Mouse (Mus musculus) thymus, adult 2 months (tissue): ENCODE measurements around the gene Olfr1348. TPM values are rescaled to one million over a fixed set of nuclear protein-coding genes. Genes with fewer than 3 reads are reported as not detected.

ENCODE experiments used
- DNase-seq: peaks from one replicate; pipeline ENCODE4 v3.0.0; 2021
- H3K27ac ChIP-seq: fragments of 200-500 bp; 2 replicates; pipeline ENCODE4 v1.5.1; 2012; ENCODE audit warnings: low read length, control low read depth; ENCODE audit not compliant: control insufficient read depth, insufficient read depth
- H3K27me3 ChIP-seq: fragments of 200-500 bp; 2 replicates; pipeline ENCODE4 v1.6.1; 2012; ENCODE audit warnings: mild to moderate bottlenecking, low read length, moderate library complexity, mixed read lengths; ENCODE audit not compliant: control insufficient read depth, insufficient read depth
- H3K36me3 ChIP-seq: fragments of 200-500 bp; 2 replicates; pipeline ENCODE4 v1.6.1; 2012; ENCODE audit warnings: mild to moderate bottlenecking, low read length, moderate library complexity; ENCODE audit not compliant: control insufficient read depth, insufficient read depth
- H3K4me1 ChIP-seq: fragments of 200-500 bp; replicated peaks from 2 replicates; pipeline ENCODE4 v1.6.1; 2012; ENCODE audit warnings: low read length; ENCODE audit not compliant: control insufficient read depth, insufficient read depth
- H3K4me3 ChIP-seq: fragments of 200-500 bp; 2 replicates; pipeline ENCODE4 v1.5.1; 2012; ENCODE audit warnings: mild to moderate bottlenecking, low read length, control low read depth, moderate library complexity; ENCODE audit not compliant: control insufficient read depth, insufficient read depth
- CTCF ChIP-seq: fragments of 200-500 bp; IDR thresholded peaks from 2 replicates; pipeline ENCODE4 v1.5.1; 2012; ENCODE audit warnings: mild to moderate bottlenecking, control low read depth, low read length, moderate library complexity, borderline replicate concordance; ENCODE audit not compliant: control insufficient read depth, poor library complexity, insufficient read depth; ENCODE audit errors: extremely low read depth
- POLR2A ChIP-seq: fragments of 200-500 bp; IDR thresholded peaks from 2 replicates; pipeline ENCODE4 v1.6.1; 2012; ENCODE audit warnings: mild to moderate bottlenecking, low read length, control low read depth, moderate library complexity; ENCODE audit not compliant: control insufficient read depth, poor library complexity, insufficient read depth; ENCODE audit errors: extremely low read depth
- WGBS: fragments of 180-500 bp; shearing (Covaris S2); methylation state at CpG from one replicate; pipeline ENCODE4 v1.1.7; 2018; 5-methylcytosine and 5-hydroxymethylcytosine counted together
- polyA plus RNA-seq: library from polyadenylated mRNA; depleted of rRNA; stranded (reverse); fragments of >200 nt; gene quantifications from 2 replicates; pipeline ENCODE4 v1.2.3, GENCODE M21; 2012; rRNA removed

The Olfr1348 gene
- polyA plus RNA-seq, 1 experiment, result not detected

DNA sequence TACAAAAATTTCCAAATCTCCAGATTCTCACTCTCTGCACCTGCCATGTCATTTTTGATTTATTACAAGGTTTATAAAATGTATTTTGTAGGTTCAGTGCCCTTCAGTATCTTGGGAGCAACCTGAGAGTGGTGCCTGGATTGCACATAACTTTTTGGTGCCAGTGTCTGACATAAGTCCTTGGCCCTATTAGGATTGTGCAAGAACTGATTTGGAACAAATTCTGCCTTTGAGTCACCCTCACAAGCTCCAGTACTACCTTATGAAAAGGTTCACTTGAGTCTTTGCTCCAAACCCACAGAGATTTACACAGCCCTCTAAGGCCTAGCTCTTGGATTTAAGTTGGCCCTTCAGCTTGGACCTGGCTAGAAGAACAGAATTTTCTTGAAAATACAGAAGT lies 41.6 kb downstream of the Olfr1348 start, which contains the start of gene Olfr1346:
Olfr1346 (plus strand) TSS at position 151 of the 400 bp plus-strand sequence.
- Histone ChIP-seq H3K4me1 (no peaks in the 10 kb centered on the region), H3K36me3 (no peaks in the 10 kb centered on the region), H3K27me3 (no peaks in the 10 kb centered on the region), H3K4me3 (no peak within 1 kb of the TSS), H3K27ac (no peak within 1 kb of the TSS)
- no peak for DNase-seq
- no peak for TF ChIP-seq POLR2A

GRCm38 (mm10) chr7:6456399-6456798 lies 52.1 kb downstream of the Olfr1348 start:
- Histone ChIP-seq H3K27me3 (no peaks in the 10 kb centered on the region), H3K27ac (no peak overlapping the region), H3K4me3 (no peak overlapping the region), H3K4me1 (no peaks in the 10 kb centered on the region), H3K36me3 (no peaks in the 10 kb centered on the region)
- 47% methylated on average over 3 of the region's 3 CpGs for WGBS
- no peak for TF ChIP-seq POLR2A
- no peak for TF ChIP-seq CTCF
- no peak for DNase-seq

DNA sequence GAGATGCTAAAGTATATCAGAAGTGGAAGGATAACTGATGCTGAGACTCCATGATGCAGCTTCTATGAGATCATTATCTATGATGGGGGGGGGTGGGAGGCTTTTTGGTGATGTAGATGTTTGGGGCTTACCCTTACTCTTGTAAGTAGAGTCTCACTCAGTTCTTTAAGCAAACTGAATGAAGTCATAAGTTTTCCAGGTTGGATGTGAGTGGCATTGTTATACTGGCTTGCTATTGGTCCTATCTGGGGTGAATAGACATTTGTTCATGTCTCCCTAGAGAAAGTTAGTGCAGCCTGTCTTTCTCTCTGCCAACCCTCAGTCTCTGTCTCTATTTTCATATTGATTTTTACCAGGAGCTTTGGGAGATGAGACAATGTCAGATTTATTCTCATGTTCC lies 52.7 kb downstream of the Olfr1348 start, which contains the start of gene Olfr1336:
Olfr1336 (plus strand) TSS at position 301 of the 400 bp plus-strand sequence.
- no peak within 1 kb of the TSS for H3K27ac ChIP-seq
- H3K27me3 ChIP-seq, result no peaks in the 10 kb centered on the region
- no peaks in the 10 kb centered on the region for H3K4me1 ChIP-seq
- no peak within 1 kb of the TSS for H3K4me3 ChIP-seq
- no peaks in the 10 kb centered on the region for H3K36me3 ChIP-seq
- TF ChIP-seq CTCF, result no peak
- no peak for TF ChIP-seq POLR2A
- DNase-seq, result no peak

Other genes starting within 250 kb of the Olfr1348 start
- 2.4 and 2.9 TPM in 2 replicates for gene Zfp667, start 222.2 kb downstream of the Olfr1348 start, polyA plus RNA-seq
- gene Zfp583, start 177.5 kb downstream of the Olfr1348 start, polyA plus RNA-seq, result 0.82 and 0.99 TPM in 2 replicates
- gene Gm3854, start 165.0 kb downstream of the Olfr1348 start, polyA plus RNA-seq, result 0.18 and 0.22 TPM in 2 replicates
- gene Zfp78, start 145.5 kb downstream of the Olfr1348 start, polyA plus RNA-seq, result 0.50 and 0.53 TPM in 2 replicates
- gene Zfp28, start 125.5 kb downstream of the Olfr1348 start, polyA plus RNA-seq, result 1.4 and 2.4 TPM in 2 replicates
- not detected in 2 replicates for gene Smim17, start 110.0 kb downstream of the Olfr1348 start, polyA plus RNA-seq
- 0.04 TPM in 1 of 2 replicates, not detected in the other for gene Gm20715, start 98.5 kb downstream of the Olfr1348 start, polyA plus RNA-seq
- gene Olfr1344, start 70.1 kb downstream of the Olfr1348 start, polyA plus RNA-seq, result 0.09 and 0.13 TPM in 2 replicates
- not detected in 2 replicates for gene Olfr1336, start 52.6 kb downstream of the Olfr1348 start, polyA plus RNA-seq
- gene Olfr1346, start 41.6 kb downstream of the Olfr1348 start, polyA plus RNA-seq, result not detected in 2 replicates
- gene Olfr5, start 21.8 kb downstream of the Olfr1348 start, polyA plus RNA-seq, result not detected in 2 replicates
- not detected in 2 replicates for gene Olfr1347, start 9.0 kb downstream of the Olfr1348 start, polyA plus RNA-seq
- 0.27 and 0.28 TPM in 2 replicates for gene Olfr1349, start 14.2 kb upstream of the Olfr1348 start, polyA plus RNA-seq
- gene Olfr1350, start 56.1 kb upstream of the Olfr1348 start, polyA plus RNA-seq, result not detected in 2 replicates
- 0.05 and 0.15 TPM in 2 replicates for gene Zim1, start 187.7 kb upstream of the Olfr1348 start, polyA plus RNA-seq
- gene Peg3, start 221.7 kb upstream of the Olfr1348 start, polyA plus RNA-seq, result 0.60 and 1.0 TPM in 2 replicates
- gene Usp29, start 221.8 kb upstream of the Olfr1348 start, polyA plus RNA-seq, result not detected in 2 replicates